Mouse (Mus musculus) olfactory bulb, adult 2 months (tissue): ENCODE measurements around the gene Pdxk.

Source experiments
- CTCF ChIP-seq: fragments of 200-500 bp; IDR thresholded peaks from 2 replicates; pipeline ENCODE4 v1.5.1; 2012; ENCODE audit warnings: low read depth, mild to moderate bottlenecking, low read length, moderate library complexity; ENCODE audit not compliant: insufficient read depth
- POLR2A ChIP-seq: fragments of 200-500 bp; IDR thresholded peaks from 2 replicates; pipeline ENCODE4 v1.6.1; 2012; ENCODE audit warnings: mild to moderate bottlenecking, low read depth, low read length, moderate library complexity; ENCODE audit not compliant: insufficient read depth

DNA sequence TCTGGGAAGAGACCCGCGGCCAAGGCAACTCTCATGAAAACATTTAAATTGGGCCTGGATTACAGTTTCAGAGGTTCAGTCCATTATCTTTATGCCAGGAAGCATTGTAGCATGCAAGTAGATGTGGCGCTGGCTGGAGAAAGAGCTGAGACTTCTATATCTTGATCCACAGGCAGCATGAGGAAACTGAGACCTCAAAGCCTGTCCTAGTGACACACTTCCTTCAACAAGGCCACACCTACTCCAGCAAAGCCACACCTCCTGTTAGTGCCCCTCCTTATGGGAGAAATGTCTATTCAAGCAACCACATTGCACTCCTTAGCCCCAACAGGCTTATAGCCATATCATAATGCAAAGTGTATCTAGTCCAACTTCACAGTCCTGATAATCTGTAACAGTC is 42.2 kb downstream of the Pdxk start:
- no peak for TF ChIP-seq POLR2A
- no peak for TF ChIP-seq CTCF
